Mouse (Mus musculus) hindbrain, embryonic 10.5 days (tissue): Measurements from ENCODE around the gene Sycn. TPM values are rescaled to one million over a fixed set of nuclear protein-coding genes. Genes with fewer than 3 reads are reported as not detected.
"Not testable (repeated sequence)": the region's sequence is repeated elsewhere in the genome, so short reads cannot be mapped to it uniquely, and the experiment has no call there.

Source experiments
- DNase-seq: peaks from one replicate; pipeline ENCODE4 v3.0.0-alpha.2; 2017; ENCODE audit warnings: low spot score
- H3K27ac ChIP-seq: fragments of 300-500 bp; sonication (generic); 2 replicates; pipeline ENCODE4 v1.5.1; 2016; ENCODE audit warnings: mild to moderate bottlenecking, moderate library complexity
- H3K27me3 ChIP-seq: fragments of 300-500 bp; sonication (generic); 2 replicates; pipeline ENCODE4 v1.6.1; 2016; ENCODE audit warnings: mild to moderate bottlenecking; ENCODE audit not compliant: poor library complexity, insufficient read depth, severe bottlenecking
- H3K36me3 ChIP-seq: fragments of 300-500 bp; sonication (generic); 2 replicates; pipeline ENCODE4 v1.6.1; 2016; ENCODE audit warnings: mild to moderate bottlenecking, moderate library complexity
- H3K4me1 ChIP-seq: fragments of 300-500 bp; sonication (generic); replicated peaks from 2 replicates; pipeline ENCODE4 v1.6.1; 2016; ENCODE audit warnings: mild to moderate bottlenecking
- H3K4me3 ChIP-seq: fragments of 300-500 bp; sonication (generic); 2 replicates; pipeline ENCODE4 v1.5.1; 2016; ENCODE audit warnings: mild to moderate bottlenecking, moderate library complexity
- H3K9me3 ChIP-seq: fragments of 300-500 bp; sonication (generic); 2 replicates; pipeline ENCODE4 v1.6.1; 2016; ENCODE audit warnings: mild to moderate bottlenecking, moderate library complexity
- WGBS: fragments of 180-500 bp; shearing (Covaris S2); methylation state at CpG from one replicate; pipeline ENCODE4 v1.1.7; 2016; 5-methylcytosine and 5-hydroxymethylcytosine counted together
- polyA plus RNA-seq: library from polyadenylated mRNA; unstranded; fragments of >200 nt; fragmentation: Nextera tagmentation; extraction: Ambion mirVana; gene quantifications from 2 replicates; pipeline ENCODE4 v1.2.1, GENCODE M21; 2016

Sycn gene
- not detected in 2 replicates for polyA plus RNA-seq

GRCm38 (mm10) chr7:28540526-28540925 is at the start of gene Sycn:
Gene Sycn (plus strand): TSS chr7:28540885.
- H3K27ac ChIP-seq: no peak within 1 kb of the TSS
- H3K9me3 ChIP-seq: no peaks in the 10 kb centered on the region
- peaks cover 22% of the 10 kb centered on the region for H3K4me1 ChIP-seq
- no peak for DNase-seq
- H3K4me3 ChIP-seq: no peak within 1 kb of the TSS
- H3K27me3 ChIP-seq: peaks cover 23% of the 10 kb centered on the region
- no peaks in the 10 kb centered on the region for H3K36me3 ChIP-seq
- WGBS: 81% methylated on average over 4 of the region's 4 CpGs

GRCm38 (mm10) chr7:28490903-28491302 is 49.8 kb upstream of the Sycn start:
- WGBS: 37% methylated on average over 14 of the region's 14 CpGs
- peak overlapping the region; percentile 24; the same call in 1 of the 2 replicates for H3K4me3 ChIP-seq
- peaks cover 14% of the 10 kb centered on the region for H3K4me1 ChIP-seq
- no peak for DNase-seq
- H3K27ac ChIP-seq: peak overlapping the region; percentile 53; the same call in 1 of the 2 replicates
- H3K36me3 ChIP-seq: no peaks in the 10 kb centered on the region
- H3K27me3 ChIP-seq: peaks cover 32% of the 10 kb centered on the region
- H3K9me3 ChIP-seq: no peaks in the 10 kb centered on the region

- no peak overlapping the region for H3K27ac ChIP-seq
- 89% methylated on average over 8 of the region's 8 CpGs for WGBS
- DNase-seq: no peak
- no peaks in the 10 kb centered on the region for H3K9me3 ChIP-seq
- no peaks in the 10 kb centered on the region for H3K36me3 ChIP-seq
- peaks cover 14% of the 10 kb centered on the region for H3K4me1 ChIP-seq
- H3K4me3 ChIP-seq: no peak overlapping the region
- H3K27me3 ChIP-seq: peaks cover 20% of the 10 kb centered on the region
Observed at GRCm38 (mm10) chr7:28492310-28492709, 48.4 kb upstream of the Sycn start.

GRCm38 (mm10) chr7:28495426-28495825 is 45.3 kb upstream of the Sycn start:
- H3K4me1 ChIP-seq: peaks cover 5% of the 10 kb centered on the region; the same call in 1 of the 2 replicates
- H3K4me3 ChIP-seq: no peak overlapping the region
- DNase-seq: no peak
- no peak overlapping the region for H3K27ac ChIP-seq
- H3K36me3 ChIP-seq: no peaks in the 10 kb centered on the region
- 86% methylated on average over 11 of the region's 11 CpGs for WGBS
- 0 out of 2 replicates have a peak, but pooled peaks cover 2% of the 10 kb centered on the region for H3K9me3 ChIP-seq
- H3K27me3 ChIP-seq: no peaks in the 10 kb centered on the region

GRCm38 (mm10) chr7:28505585-28505984 is 35.1 kb upstream of the Sycn start:
- Histone ChIP-seq H3K4me1 (no peaks in the 10 kb centered on the region), H3K4me3 (no peak overlapping the region), H3K27ac (no peak overlapping the region), H3K36me3 (no peaks in the 10 kb centered on the region), H3K27me3 (no peaks in the 10 kb centered on the region), H3K9me3 (peaks cover 7% of the 10 kb centered on the region; the same call in 1 of the 2 replicates)
- peak; percentile 18 for DNase-seq
- WGBS: 12% methylated on average over 5 of the region's 5 CpGs

- DNase-seq, H3K36me3 ChIP-seq, H3K9me3 ChIP-seq, H3K27me3 ChIP-seq, H3K4me3 ChIP-seq, H3K27ac ChIP-seq, H3K4me1 ChIP-seq: not testable (repeated sequence)
- 92% methylated on average over 2 of the region's 2 CpGs for WGBS
Observed at GRCm38 (mm10) chr7:28509121-28509520, 31.6 kb upstream of the Sycn start.

GRCm38 (mm10) chr7:28510405-28510974 is 30.2 kb upstream of the Sycn start, which contains the start of gene Ifnl2:
Gene Ifnl2 (minus strand): TSS chr7:28510455.
- H3K27ac ChIP-seq, H3K9me3 ChIP-seq, H3K4me3 ChIP-seq, H3K4me1 ChIP-seq, DNase-seq, H3K27me3 ChIP-seq, H3K36me3 ChIP-seq: not testable (repeated sequence)
- WGBS: 69% methylated on average over 8 of the region's 8 CpGs

GRCm38 (mm10) chr7:28511441-28511840 is 29.2 kb upstream of the Sycn start:
- Histone ChIP-seq H3K9me3 (peaks cover 3% of the 10 kb centered on the region; the same call in 1 of the 2 replicates), H3K4me3 (no peak overlapping the region), H3K36me3 (no peaks in the 10 kb centered on the region), H3K27me3 (no peaks in the 10 kb centered on the region), H3K4me1 (no peaks in the 10 kb centered on the region), H3K27ac (no peak overlapping the region)
- WGBS: 77% methylated on average over 8 of the region's 8 CpGs
- DNase-seq: no peak

- not testable (repeated sequence) for DNase-seq, H3K36me3 ChIP-seq, H3K27ac ChIP-seq, H3K4me3 ChIP-seq, H3K27me3 ChIP-seq, H3K4me1 ChIP-seq, H3K9me3 ChIP-seq
- 74% methylated on average over 5 of the region's 6 CpGs for WGBS
Observed at GRCm38 (mm10) chr7:28522536-28522935, 18.1 kb upstream of the Sycn start, which contains the start of gene Ifnl3. Gene Ifnl3 (plus strand): TSS chr7:28522836.

GRCm38 (mm10) chr7:28527922-28528719 is 12.6 kb upstream of the Sycn start:
- Histone ChIP-seq H3K27me3 (0 out of 2 replicates have a peak, but pooled peaks cover 6% of the 10 kb centered on the region), H3K36me3 (no peaks in the 10 kb centered on the region), H3K27ac (no peak overlapping the region), H3K4me1 (peaks cover 9% of the 10 kb centered on the region; the same call in 1 of the 2 replicates), H3K4me3 (no peak overlapping the region), H3K9me3 (no peaks in the 10 kb centered on the region)
- DNase-seq: peak; percentile 76
- 7% methylated on average over 19 of the region's 19 CpGs for WGBS

- 0 out of 2 replicates have a peak, but pooled peaks cover 6% of the 10 kb centered on the region for H3K27me3 ChIP-seq
- H3K27ac ChIP-seq: no peak overlapping the region
- H3K4me3 ChIP-seq: no peak overlapping the region
- H3K4me1 ChIP-seq: peaks cover 9% of the 10 kb centered on the region; the same call in 1 of the 2 replicates
- WGBS: 74% methylated on average over 8 of the region's 8 CpGs
- no peaks in the 10 kb centered on the region for H3K36me3 ChIP-seq
- no peaks in the 10 kb centered on the region for H3K9me3 ChIP-seq
- DNase-seq: no peak
Observed at GRCm38 (mm10) chr7:28532005-28532404, 8.7 kb upstream of the Sycn start.

- not testable (repeated sequence) for H3K27ac ChIP-seq, H3K4me3 ChIP-seq, H3K4me1 ChIP-seq, H3K27me3 ChIP-seq, H3K36me3 ChIP-seq, H3K9me3 ChIP-seq, DNase-seq
- WGBS: 90% methylated on average over 6 of the region's 6 CpGs
Observed at GRCm38 (mm10) chr7:28538886-28539285, 1.8 kb upstream of the Sycn start.

- Histone ChIP-seq H3K27me3 (peaks cover 50% of the 10 kb centered on the region), H3K4me3 (peak overlapping the region; percentile 49), H3K27ac (peak overlapping the region; percentile 79), H3K9me3 (no peaks in the 10 kb centered on the region), H3K4me1 (peaks cover 43% of the 10 kb centered on the region), H3K36me3 (no peaks in the 10 kb centered on the region)
- 2% methylated on average over 25 of the region's 27 CpGs for WGBS
- DNase-seq: peak; percentile 58
Observed at GRCm38 (mm10) chr7:28544051-28544601, 3.4 kb downstream of the Sycn start.
